Mouse (Mus musculus): Measurements from ENCODE around the gene Cel.

- TF ChIP-seq JUND (conservative IDR thresholded peaks at IDR 0.05; ENCODE audit: low read depth, low read length), result no peak
- TF ChIP-seq EP300 (IDR thresholded peaks at IDR 0.05; ENCODE audit: low read length), result no peak
- TF ChIP-seq CHD2 (IDR thresholded peaks at IDR 0.05; ENCODE audit: low read length), result peak; percentile 50; the same call in 1 of the 2 replicates
- TF ChIP-seq ZMIZ1 (IDR thresholded peaks at IDR 0.05; ENCODE audit: low read depth, low read length), result peak; percentile 67
- peak; percentile 97 for TF ChIP-seq E2F4 (IDR thresholded peaks at IDR 0.05; ENCODE audit: insufficient replicate concordance, low read depth, low read length)
- TF ChIP-seq TCF12 (IDR thresholded peaks at IDR 0.05; ENCODE audit: low read depth, low read length), result peak; percentile 96
- 0 out of 4 replicates have a peak, but pooled peaks of 1 of the 2 experiments have one; percentile 2 for TF ChIP-seq CTCF (conservative IDR thresholded peaks at IDR 0.05 in 1 of 2, IDR thresholded peaks at IDR 0.05 in 1 of 2; ENCODE audit: low read depth in 2 of 2, low read length in 2 of 2)
- TF ChIP-seq GABPA (IDR thresholded peaks at IDR 0.05; ENCODE audit: insufficient replicate concordance, low read depth, low read length), result no peak; the same call in 1 of the 2 replicates
- peak; percentile 73 for TF ChIP-seq POLR2A (IDR thresholded peaks at IDR 0.05; ENCODE audit: low read depth, low read length)
- peak; percentile 19; the same call in 1 of the 2 replicates for TF ChIP-seq ZKSCAN1 (IDR thresholded peaks at IDR 0.05; ENCODE audit: borderline replicate concordance, low read depth, low read length)
- peak; percentile 87 for TF ChIP-seq TBP (conservative IDR thresholded peaks at IDR 0.05; ENCODE audit: low read depth, low read length)
- peak; percentile 83 for TF ChIP-seq MAX (IDR thresholded peaks at IDR 0.05; ENCODE audit: low read length)
- peak; percentile 71 for TF ChIP-seq MEF2A (IDR thresholded peaks at IDR 0.05; ENCODE audit: borderline replicate concordance, low read depth, low read length)
Measured at GRCm38 (mm10) chr2:28582647-28583353, 19.6 kb upstream of the Cel start.

Measured in CH12.LX (cell line).